Mouse (Mus musculus): Measurements from ENCODE around the gene Tmprss6. TPM values are rescaled to one million over a fixed set of nuclear protein-coding genes. Genes with fewer than 3 reads are reported as not detected.
A peak's percentile ranks its signal among the peaks of the same experiment; 100 is the strongest.

Gene Tmprss6
- polyA plus RNA-seq, 1 experiment = 0.74 TPM

DNA sequence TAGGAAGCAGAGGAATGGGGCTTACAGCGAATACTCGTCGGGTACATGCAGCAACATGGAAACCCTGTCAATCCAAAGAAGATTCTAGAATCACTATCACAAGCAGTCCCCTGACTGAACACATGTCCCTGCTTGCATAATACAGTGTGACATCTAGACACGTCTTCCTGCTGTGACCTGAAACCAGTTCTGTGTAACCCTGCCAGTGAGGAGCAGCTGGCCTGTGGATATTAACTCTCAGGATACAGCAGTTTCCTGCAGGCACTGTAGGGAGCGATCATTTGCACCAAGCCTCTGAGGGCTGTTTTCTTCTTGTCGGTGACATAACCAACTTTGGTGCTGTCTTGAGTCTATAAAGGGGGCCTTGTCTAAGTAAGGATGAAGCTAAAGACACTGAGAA, 67.1 kb downstream of the Tmprss6 start:
- H3K4me1 ChIP-seq (ENCODE audit: control insufficient read depth, insufficient read depth, low read length) = peaks cover 31% of the 10 kb centered on the region
- no peak overlapping the region; the same call in 1 of the 2 replicates for H3K27ac ChIP-seq (ENCODE audit: control insufficient read depth, insufficient read depth, low read depth, low read length)
- H3K4me3 ChIP-seq (ENCODE audit: control insufficient read depth, low read depth, low read length) = no peak overlapping the region
- no peaks in the 10 kb centered on the region for H3K36me3 ChIP-seq (ENCODE audit: control insufficient read depth, insufficient read depth, low read length)
- H3K27me3 ChIP-seq (ENCODE audit: control insufficient read depth, insufficient read depth, low read length) = no peaks in the 10 kb centered on the region
- TF ChIP-seq POLR2A (IDR thresholded peaks at IDR 0.05; ENCODE audit: control insufficient read depth, low read depth, low read length) (no peak), CTCF (IDR thresholded peaks at IDR 0.05; ENCODE audit: control insufficient read depth, insufficient read depth, insufficient replicate concordance, low read depth, low read length) (no peak)

DNA sequence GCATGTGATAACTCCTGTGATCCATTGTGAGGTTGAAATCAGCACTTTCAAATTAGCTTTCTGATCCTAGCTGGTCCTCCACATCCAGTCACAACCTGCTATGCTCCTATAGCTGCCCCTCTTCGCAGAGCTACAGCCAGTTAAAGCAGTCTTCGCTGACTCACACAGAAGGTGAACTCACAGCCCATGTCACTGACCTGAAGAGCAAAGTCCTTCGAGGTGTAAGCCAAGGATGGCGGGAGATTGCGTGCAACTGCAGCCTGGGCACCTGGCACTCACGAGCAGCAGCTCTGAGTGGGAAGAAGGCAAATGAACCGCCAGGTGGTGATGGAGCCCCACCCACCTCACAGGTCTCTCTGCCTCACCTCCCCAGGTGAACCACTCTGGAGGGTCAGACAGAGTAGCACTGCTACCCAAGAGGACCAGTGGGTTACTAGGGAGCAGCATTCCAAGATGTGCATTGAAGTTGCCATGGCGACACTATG, 72.9 kb downstream of the Tmprss6 start, which contains the start of gene Tex33:
TSS of gene Tex33 (minus strand) at position 435 of the 485 bp plus-strand sequence.
- peak within 1 kb of the TSS; percentile 87 for H3K4me3 ChIP-seq (ENCODE audit: control insufficient read depth, low read depth, low read length)
- H3K4me1 ChIP-seq (ENCODE audit: control insufficient read depth, insufficient read depth, low read length) = peaks cover 17% of the 10 kb centered on the region
- no peak for TF ChIP-seq CTCF (IDR thresholded peaks at IDR 0.05; ENCODE audit: control insufficient read depth, insufficient read depth, insufficient replicate concordance, low read depth, low read length)
- TF ChIP-seq POLR2A (IDR thresholded peaks at IDR 0.05; ENCODE audit: control insufficient read depth, low read depth, low read length) = peak; percentile 80; the same call in 1 of the 2 replicates
- peak within 1 kb of the TSS; percentile 77 for H3K27ac ChIP-seq (ENCODE audit: control insufficient read depth, insufficient read depth, low read depth, low read length)
- no peaks in the 10 kb centered on the region for H3K36me3 ChIP-seq (ENCODE audit: control insufficient read depth, insufficient read depth, low read length)
- no peaks in the 10 kb centered on the region for H3K27me3 ChIP-seq (ENCODE audit: control insufficient read depth, insufficient read depth, low read length)

DNA sequence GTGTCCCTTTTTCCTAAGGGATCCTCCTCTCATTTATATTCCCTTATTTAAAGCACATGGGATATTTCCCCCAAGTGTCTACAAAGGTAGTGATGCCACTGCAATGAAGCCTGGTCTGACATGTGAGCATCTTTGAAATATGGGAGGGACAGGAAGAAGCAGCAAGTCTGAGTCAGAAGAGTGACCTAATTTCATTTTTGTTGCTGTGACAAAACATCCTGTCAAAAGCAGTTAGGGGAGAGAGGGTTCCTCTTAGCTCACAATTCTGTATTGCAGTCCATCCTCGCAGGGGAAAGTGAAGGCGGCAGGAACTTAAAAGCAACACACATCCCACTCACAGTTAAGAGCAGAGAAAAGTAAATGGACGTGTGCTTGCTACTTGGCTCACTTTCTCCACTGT, 77.6 kb downstream of the Tmprss6 start:
- no peaks in the 10 kb centered on the region for H3K4me1 ChIP-seq (ENCODE audit: control insufficient read depth, insufficient read depth, low read length)
- H3K27ac ChIP-seq (ENCODE audit: control insufficient read depth, insufficient read depth, low read depth, low read length) = no peak overlapping the region
- peak overlapping the region; percentile 89 for H3K4me3 ChIP-seq (ENCODE audit: control insufficient read depth, low read depth, low read length)
- no peak for TF ChIP-seq CTCF (IDR thresholded peaks at IDR 0.05; ENCODE audit: control insufficient read depth, insufficient read depth, insufficient replicate concordance, low read depth, low read length)
- TF ChIP-seq POLR2A (IDR thresholded peaks at IDR 0.05; ENCODE audit: control insufficient read depth, low read depth, low read length) = no peak
- H3K27me3 ChIP-seq (ENCODE audit: control insufficient read depth, insufficient read depth, low read length) = no peaks in the 10 kb centered on the region
- no peaks in the 10 kb centered on the region for H3K36me3 ChIP-seq (ENCODE audit: control insufficient read depth, insufficient read depth, low read length)

Other genes starting within 250 kb of the Tmprss6 start
- gene Ncf4, start 223.8 kb downstream of the Tmprss6 start, polyA plus RNA-seq (2012; rRNA removed) = 0.68 and 1.9 TPM in 2 replicates
- 1.9 and 2.1 TPM in 2 replicates for gene Csf2rb2, start 162.9 kb downstream of the Tmprss6 start, polyA plus RNA-seq (2012; rRNA removed)
- gene Csf2rb, start 142.9 kb downstream of the Tmprss6 start, polyA plus RNA-seq (2012; rRNA removed) = 0.95 and 1.1 TPM in 2 replicates
- 1,340 and 1,395 TPM in 2 replicates for gene Tex33, start 72.7 kb downstream of the Tmprss6 start, polyA plus RNA-seq (2012; rRNA removed)
- gene Tst, start 62.7 kb downstream of the Tmprss6 start, polyA plus RNA-seq (2012; rRNA removed) = 29.8 and 38.6 TPM in 2 replicates
- 5.1 and 6.4 TPM in 2 replicates for gene Mpst, start 62.2 kb downstream of the Tmprss6 start, polyA plus RNA-seq (2012; rRNA removed)
- gene Kctd17, start 40.1 kb downstream of the Tmprss6 start, polyA plus RNA-seq (2012; rRNA removed) = 12.2 and 12.3 TPM in 2 replicates
- 0.47 and 0.59 TPM in 2 replicates for gene Il2rb, start 26.6 kb upstream of the Tmprss6 start, polyA plus RNA-seq (2012; rRNA removed)
- gene C1qtnf6, start 62.8 kb upstream of the Tmprss6 start, polyA plus RNA-seq (2012; rRNA removed) = 8.2 and 9.8 TPM in 2 replicates
- gene Sstr3, start 76.1 kb upstream of the Tmprss6 start, polyA plus RNA-seq (2012; rRNA removed) = 6.0 and 7.0 TPM in 2 replicates
- 5.5 and 9.6 TPM in 2 replicates for gene Rac2, start 104.1 kb upstream of the Tmprss6 start, polyA plus RNA-seq (2012; rRNA removed)
- 1.4 and 1.9 TPM in 2 replicates for gene Cyth4, start 128.4 kb upstream of the Tmprss6 start, polyA plus RNA-seq (2012; rRNA removed)